Mouse (Mus musculus): ENCODE results near the gene Mcu. TPM values are rescaled to one million over a fixed set of nuclear protein-coding genes. Genes with fewer than 3 reads are reported as not detected.

Mcu gene
- polyA plus RNA-seq, 2 experiments, result 3.5 to 7.9 TPM

DNA sequence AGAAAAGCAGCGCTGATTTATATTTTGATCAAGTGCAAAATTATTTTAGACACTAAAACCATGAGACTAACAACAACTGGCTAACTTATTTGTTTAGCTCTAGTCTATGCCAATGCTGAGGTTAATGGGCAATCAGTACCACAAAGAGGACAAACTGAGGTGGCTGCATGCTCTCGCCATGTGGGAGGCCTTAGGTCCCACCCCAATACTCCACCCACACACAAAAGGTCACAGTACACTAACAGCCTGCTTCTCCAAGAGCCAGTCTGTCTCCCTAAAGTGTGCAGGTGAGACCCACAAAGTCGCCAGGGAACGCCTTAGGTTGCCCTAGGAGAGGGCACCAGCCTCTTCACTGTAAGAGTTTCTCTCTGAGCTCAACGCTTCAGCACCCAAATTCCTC lies 91.8 kb downstream of the Mcu start:
- no peak for ATAC-seq (ENCODE audit: insufficient read depth)
- H3K27ac ChIP-seq, result no peak overlapping the region

DNA sequence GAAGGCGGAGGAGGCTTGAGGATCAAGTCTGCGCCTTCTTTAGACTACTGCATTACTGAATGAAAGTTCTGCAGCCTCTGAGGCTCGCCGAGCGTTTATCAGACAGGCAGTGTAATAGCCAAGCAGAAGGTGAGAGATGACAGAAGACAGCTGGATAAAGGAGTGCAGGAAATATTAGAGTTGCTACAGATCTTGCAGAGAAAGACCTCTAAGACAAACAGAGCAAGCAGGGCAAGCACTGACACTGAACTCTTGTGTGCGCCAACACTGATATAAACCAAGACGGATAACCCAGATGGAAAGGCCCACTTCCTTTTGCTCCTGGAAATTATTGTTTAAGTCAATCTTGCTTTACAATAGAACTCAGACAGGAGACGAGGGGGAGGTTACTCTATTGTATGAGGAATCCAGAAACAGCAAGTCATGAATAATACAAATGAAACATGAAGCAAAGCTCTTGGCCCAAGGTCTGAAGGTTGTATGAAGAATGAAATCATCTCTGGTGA lies 92.6 kb downstream of the Mcu start:
- DNase-seq (ENCODE audit: low read depth in 3 of 3, low spot score in 3 of 3) (no peak), ATAC-seq (ENCODE audit: insufficient read depth) (no peak)
- H3K27me3 ChIP-seq (ENCODE audit: control insufficient read depth, insufficient read depth, low read length), result no peaks in the 10 kb centered on the region
- no peak overlapping the region for H3K27ac ChIP-seq
- no peak overlapping the region for H3K9ac ChIP-seq (replicated peaks)
- H3K4me3 ChIP-seq (ENCODE audit: insufficient read depth in 1 of 2, low read depth in 2 of 2, low read length in 2 of 2), result no peak overlapping the region
- peaks cover 0 to 5% of the 10 kb centered on the region in 2 experiments; a peak in 2 of 4 replicates for H3K4me1 ChIP-seq (replicated peaks; ENCODE audit: control insufficient read depth in 2 of 2, insufficient read depth in 2 of 2, low read length in 1 of 2)
- no peak for TF ChIP-seq CTCF (IDR thresholded peaks at IDR 0.05; ENCODE audit: low read depth)
- TF ChIP-seq EP300 (IDR thresholded peaks at IDR 0.05; ENCODE audit: low read depth), result no peak
- no peak overlapping the region for H3K4me2 ChIP-seq (ENCODE audit: low read depth)
- H3K9me3 ChIP-seq (ENCODE audit: control insufficient read depth, low read length), result no peaks in the 10 kb centered on the region
- no peaks in the 10 kb centered on the region for H3K36me3 ChIP-seq (replicated peaks; ENCODE audit: control insufficient read depth, insufficient read depth, low read depth)
- 67% methylated on average over 8 of the region's 8 CpGs for WGBS (ENCODE audit: insufficient replicate concordance)

More for the DNA sequence above, 91.8 kb downstream of the Mcu start:
- Histone ChIP-seq H3K4me3 (ENCODE audit: insufficient read depth in 1 of 2, low read depth in 2 of 2, low read length in 2 of 2) (no peak overlapping the region), H3K9ac (replicated peaks) (no peak overlapping the region), H3K4me1 (replicated peaks; ENCODE audit: control insufficient read depth in 2 of 2, insufficient read depth in 2 of 2, low read length in 1 of 2) (peaks cover 0 to 5% of the 10 kb centered on the region in 2 experiments; a peak in 2 of 4 replicates), H3K36me3 (replicated peaks; ENCODE audit: control insufficient read depth, insufficient read depth, low read depth) (no peaks in the 10 kb centered on the region), H3K4me2 (ENCODE audit: low read depth) (no peak overlapping the region), H3K9me3 (ENCODE audit: control insufficient read depth, low read length) (no peaks in the 10 kb centered on the region), H3K27me3 (ENCODE audit: control insufficient read depth, insufficient read depth, low read length) (no peaks in the 10 kb centered on the region)
- DNase-seq (ENCODE audit: low read depth in 3 of 3, low spot score in 3 of 3), result no peak
- TF ChIP-seq EP300 (IDR thresholded peaks at IDR 0.05; ENCODE audit: low read depth) (no peak), CTCF (IDR thresholded peaks at IDR 0.05; ENCODE audit: low read depth) (no peak)
- WGBS (ENCODE audit: insufficient replicate concordance), result 78% methylated on average over 5 of the region's 5 CpGs

DNA sequence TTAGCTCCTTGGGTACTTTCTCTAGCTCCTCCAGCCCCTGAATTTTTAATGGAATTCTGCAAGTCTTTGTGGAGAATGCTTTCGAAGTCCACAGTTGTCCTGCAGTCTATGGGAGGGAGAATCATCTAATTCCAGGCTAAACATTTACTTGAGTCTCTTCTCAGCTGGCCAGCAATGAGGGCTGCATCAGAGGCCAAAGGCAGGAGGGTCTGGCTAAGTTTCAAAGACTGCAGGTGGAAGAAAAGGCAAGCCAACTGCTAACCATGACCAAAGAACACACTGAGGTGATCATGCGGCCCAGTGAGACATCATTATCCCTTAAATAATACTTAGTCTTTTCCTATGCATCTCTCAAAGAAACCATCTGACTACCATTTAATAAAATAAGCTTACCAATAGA lies 95.8 kb downstream of the Mcu start:
- H3K27ac ChIP-seq, result no peak overlapping the region
- H3K9me3 ChIP-seq (ENCODE audit: control insufficient read depth, low read length), result no peaks in the 10 kb centered on the region
- H3K4me2 ChIP-seq (ENCODE audit: low read depth), result no peak overlapping the region
- no peak overlapping the region for H3K4me3 ChIP-seq (ENCODE audit: insufficient read depth in 1 of 2, low read depth in 2 of 2, low read length in 2 of 2)
- no peak for DNase-seq (ENCODE audit: low read depth in 3 of 3, low spot score in 3 of 3)
- H3K27me3 ChIP-seq (ENCODE audit: control insufficient read depth, insufficient read depth, low read length), result no peaks in the 10 kb centered on the region
- 74% methylated on average over 2 of the region's 2 CpGs for WGBS (ENCODE audit: insufficient replicate concordance)
- no peaks in the 10 kb centered on the region for H3K36me3 ChIP-seq (replicated peaks; ENCODE audit: control insufficient read depth, insufficient read depth, low read depth)
- no peak overlapping the region for H3K9ac ChIP-seq (replicated peaks)
- H3K4me1 ChIP-seq (replicated peaks; ENCODE audit: control insufficient read depth in 2 of 2, insufficient read depth in 2 of 2, low read length in 1 of 2), result peaks cover 0 to 5% of the 10 kb centered on the region in 2 experiments; a peak in 2 of 4 replicates
- no peak for ATAC-seq (ENCODE audit: insufficient read depth)
- TF ChIP-seq EP300 (IDR thresholded peaks at IDR 0.05; ENCODE audit: low read depth) (no peak), CTCF (IDR thresholded peaks at IDR 0.05; ENCODE audit: low read depth) (no peak)

DNA sequence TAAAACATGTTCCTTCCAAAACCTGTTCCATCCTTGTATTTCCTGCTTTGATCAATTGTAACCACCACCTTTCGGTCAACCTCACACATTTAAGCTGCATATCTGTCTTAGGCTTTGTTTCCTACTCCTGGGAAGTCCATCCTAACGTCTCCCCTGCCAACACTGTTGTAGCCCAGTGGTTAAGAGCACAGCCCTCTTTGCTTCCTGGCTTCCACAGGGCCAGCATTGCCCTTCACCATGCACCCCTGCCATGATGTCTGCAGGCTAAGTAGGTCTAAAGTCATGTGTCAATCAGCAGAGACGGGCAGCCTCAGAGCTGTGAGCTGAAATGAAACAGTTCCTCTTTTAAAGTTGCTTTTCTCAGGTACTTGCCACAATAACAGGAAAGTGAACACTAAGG lies 97.1 kb downstream of the Mcu start:
- H3K4me1 ChIP-seq (replicated peaks; ENCODE audit: control insufficient read depth in 2 of 2, insufficient read depth in 2 of 2, low read length in 1 of 2), result 0 out of 4 replicates have a peak, but pooled peaks cover 0 to 2% of the 10 kb centered on the region in 2 experiments
- H3K4me3 ChIP-seq (ENCODE audit: insufficient read depth in 1 of 2, low read depth in 2 of 2, low read length in 2 of 2), result no peak overlapping the region
- H3K4me2 ChIP-seq (ENCODE audit: low read depth), result no peak overlapping the region
- ATAC-seq (ENCODE audit: insufficient read depth), result no peak
- TF ChIP-seq EP300 (IDR thresholded peaks at IDR 0.05; ENCODE audit: low read depth) (no peak), CTCF (IDR thresholded peaks at IDR 0.05; ENCODE audit: low read depth) (no peak)
- DNase-seq (ENCODE audit: low read depth in 3 of 3, low spot score in 3 of 3), result no peak
- 57% methylated on average over 3 of the region's 3 CpGs for WGBS (ENCODE audit: insufficient replicate concordance)
- H3K9me3 ChIP-seq (ENCODE audit: control insufficient read depth, low read length), result no peaks in the 10 kb centered on the region
- no peak overlapping the region for H3K27ac ChIP-seq
- no peak overlapping the region for H3K9ac ChIP-seq (replicated peaks)
- no peaks in the 10 kb centered on the region for H3K27me3 ChIP-seq (ENCODE audit: control insufficient read depth, insufficient read depth, low read length)
- no peaks in the 10 kb centered on the region for H3K36me3 ChIP-seq (replicated peaks; ENCODE audit: control insufficient read depth, insufficient read depth, low read depth)

DNA sequence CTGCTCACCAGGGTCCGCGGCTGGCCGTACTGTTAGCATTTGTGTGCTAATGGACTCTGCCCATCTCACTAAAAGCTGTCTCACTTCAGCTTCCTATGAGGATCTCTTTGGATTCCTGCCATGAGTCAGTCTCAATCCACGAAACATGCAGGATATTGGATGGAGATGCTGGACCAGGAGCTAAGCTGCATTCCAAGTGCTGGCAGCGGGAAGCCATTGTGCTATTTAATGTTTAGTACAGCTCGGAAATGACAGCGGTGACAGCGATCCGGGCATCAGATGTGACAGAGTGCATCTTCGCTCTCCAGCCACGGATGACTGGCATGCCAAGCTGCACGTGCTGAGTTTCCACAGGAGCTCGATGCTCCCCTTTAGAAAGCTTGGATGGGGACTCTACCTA lies 99.3 kb downstream of the Mcu start:
- Histone ChIP-seq H3K27me3 (ENCODE audit: control insufficient read depth, insufficient read depth, low read length) (no peaks in the 10 kb centered on the region), H3K27ac (no peak overlapping the region), H3K36me3 (replicated peaks; ENCODE audit: control insufficient read depth, insufficient read depth, low read depth) (no peaks in the 10 kb centered on the region), H3K4me3 (ENCODE audit: insufficient read depth in 1 of 2, low read depth in 2 of 2, low read length in 2 of 2) (no peak overlapping the region), H3K4me2 (ENCODE audit: low read depth) (no peak overlapping the region), H3K4me1 (replicated peaks; ENCODE audit: control insufficient read depth in 2 of 2, insufficient read depth in 2 of 2, low read length in 1 of 2) (no peaks in the 10 kb centered on the region), H3K9ac (replicated peaks) (no peak overlapping the region), H3K9me3 (ENCODE audit: control insufficient read depth, low read length) (no peaks in the 10 kb centered on the region)
- WGBS (ENCODE audit: insufficient replicate concordance), result 79% methylated on average over 13 of the region's 13 CpGs
- TF ChIP-seq CTCF (IDR thresholded peaks at IDR 0.05; ENCODE audit: low read depth) (no peak), EP300 (IDR thresholded peaks at IDR 0.05; ENCODE audit: low read depth) (no peak)
- ATAC-seq (ENCODE audit: insufficient read depth) (no peak), DNase-seq (ENCODE audit: low read depth in 3 of 3, low spot score in 3 of 3) (no peak)

All from liver, embryonic 14.5 days (tissue).